Mouse (Mus musculus): ENCODE data around the gene R3hdml.

GRCm38 (mm10) chr2:163531917-163532316, 39.8 kb downstream of the R3hdml start:
- TF ChIP-seq POLR2A (IDR thresholded peaks at IDR 0.05; ENCODE audit: low read depth, low read length) (no peak), CTCF (IDR thresholded peaks at IDR 0.05; ENCODE audit: borderline replicate concordance, insufficient read depth, low read length) (peak; percentile 85)
